Mouse (Mus musculus) bone marrow macrophage, adult 2 months (primary cell): Measurements from ENCODE around the gene Sec23a.

Experiments used
- CTCF ChIP-seq: IDR thresholded peaks from 2 replicates; pipeline ENCODE4 v1.5.1; 2012; ENCODE audit warnings: low read depth, mild to moderate bottlenecking, low read length, moderate library complexity
- POLR2A ChIP-seq: IDR thresholded peaks from 2 replicates; pipeline ENCODE4 v1.6.1; 2012; ENCODE audit warnings: mild to moderate bottlenecking, low read depth, low read length, borderline replicate concordance

DNA sequence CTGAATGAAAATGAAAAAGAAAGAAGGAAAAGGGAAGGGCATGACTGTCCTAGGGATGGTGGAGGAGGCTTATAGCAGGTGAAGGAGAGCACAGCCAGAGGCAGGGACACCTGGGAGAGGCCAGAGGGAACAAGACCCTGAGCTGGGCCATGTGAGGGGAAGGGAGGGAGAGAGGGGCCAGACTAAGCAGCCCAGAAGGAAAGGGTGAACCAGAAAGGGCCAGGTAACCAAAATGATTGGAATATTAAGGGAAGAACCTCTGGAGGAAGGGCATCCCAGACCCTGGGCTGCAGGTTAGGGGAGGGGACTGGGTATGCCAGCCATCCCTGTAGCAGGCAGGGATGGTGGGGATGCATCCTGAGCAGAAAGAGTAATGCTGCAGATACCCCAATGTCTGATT, 42.2 kb upstream of the Sec23a start:
- TF ChIP-seq CTCF: no peak
- TF ChIP-seq POLR2A: no peak
